ENCODE assay signal across 8 mouse cellular contexts in genomic region chr13:30750461-30751303, GRCm38 (mm10). TPM values are rescaled to one million over a fixed set of nuclear protein-coding genes. Genes with fewer than 3 reads are reported as not detected.
DNase-seq lines count a peak whose midpoint lies in the region; ATAC-seq and TF ChIP-seq lines count a peak whose summit lies in the region.

No protein-coding gene starts in this region.

- peak overlapping the region; percentile 91 for H3K9ac ChIP-seq in CH12.LX (ENCODE audit: insufficient read depth, low read depth)
- H3K9ac ChIP-seq in embryonic facial prominence, embryonic 11.5 days (replicated peaks; ENCODE audit: low read length) = peak overlapping the region; percentile 32; the same call in 1 of the 2 replicates
- no peak overlapping the region for H3K9ac ChIP-seq in intestine, embryonic 14.5 days (ENCODE audit: low read length)

- H3K4me2 ChIP-seq in CH12.LX (ENCODE audit: insufficient read depth, low read depth, poor library complexity, severe bottlenecking) = peak overlapping the region; percentile 95
- H3K4me2 ChIP-seq in embryonic facial prominence, embryonic 11.5 days (ENCODE audit: low read depth, low read length) = peak overlapping the region; percentile 59
- H3K4me2 ChIP-seq in intestine, embryonic 14.5 days (ENCODE audit: low read length) = peak overlapping the region; percentile 54

- TF ChIP-seq CTCF in CH12.LX (conservative IDR thresholded peaks at IDR 0.05 in 1 of 2, IDR thresholded peaks at IDR 0.05 in 1 of 2; ENCODE audit: low read depth in 2 of 2, low read length in 2 of 2) = no peak

- in situ Hi-C loops in CH12.LX (cut with MboI; ENCODE audit: low pct_ligation_motif_present, low pct_unique_long_range_greater_than_20kb, low sequenced_read_pairs) = loop anchor here (5.0 to 10.0 kb wide), 3 partner anchors 33 to 146 kb away; no protein-coding TSS in a partner anchor

- intact Hi-C loops in heart, postnatal 25 days (cut with DNase I) = no loop called here

- no peak for ATAC-seq in embryonic facial prominence, embryonic 11.5 days (replicated peaks; ENCODE audit: insufficient number of reproducible peaks, low FRiP score, low TSS enrichment, low read depth)
- no peak for ATAC-seq in intestine, embryonic 14.5 days (replicated peaks; ENCODE audit: low FRiP score, low TSS enrichment, low read depth)

- TF ChIP-seq EP300 in CH12.LX (IDR thresholded peaks at IDR 0.05; ENCODE audit: low read length) = no peak

- H3K27me3 ChIP-seq in heart, embryonic 10.5 days (ENCODE audit: insufficient read depth, poor library complexity, severe bottlenecking) = peaks cover 91% of the 10 kb centered on the region
- no peaks in the 10 kb centered on the region for H3K27me3 ChIP-seq in CH12.LX (replicated peaks)
- H3K27me3 ChIP-seq in embryonic facial prominence, embryonic 11.5 days (ENCODE audit: control insufficient read depth, insufficient read depth, low read length) = peaks cover 32% of the 10 kb centered on the region
- H3K27me3 ChIP-seq in intestine, embryonic 14.5 days (replicated peaks; ENCODE audit: control insufficient read depth, insufficient read depth, low read length) = peaks cover 59% of the 10 kb centered on the region

- peak overlapping the region; percentile 60 for H3K4me3 ChIP-seq in heart, embryonic 10.5 days
- H3K4me3 ChIP-seq in CH12.LX (replicated peaks in 1 of 3; ENCODE audit: low read depth in 2 of 3, low read length in 2 of 3, poor library complexity in 1 of 3) = peak overlapping the region; percentile 87 to 98 (median 90)
- H3K4me3 ChIP-seq in embryonic facial prominence, embryonic 11.5 days (ENCODE audit: low read depth, low read length) = peak overlapping the region; percentile 27
- H3K4me3 ChIP-seq in intestine, embryonic 14.5 days (ENCODE audit: low read depth, low read length) = peak overlapping the region; percentile 32

- H3K27ac ChIP-seq in heart, embryonic 10.5 days = no peak overlapping the region
- H3K27ac ChIP-seq in CH12.LX (ENCODE audit: insufficient read depth, low read depth) = peak overlapping the region; percentile 95
- H3K27ac ChIP-seq in embryonic facial prominence, embryonic 11.5 days (replicated peaks; ENCODE audit: low read depth, low read length) = no peak overlapping the region
- no peak overlapping the region for H3K27ac ChIP-seq in intestine, embryonic 14.5 days (ENCODE audit: low read depth)

- 3% methylated on average over 33 of the region's 33 CpGs for WGBS in heart, embryonic 10.5 days
- WGBS in embryonic facial prominence, embryonic 11.5 days = 2% methylated on average over 33 of the region's 33 CpGs
- 3% methylated on average over 33 of the region's 33 CpGs for WGBS in intestine, embryonic 14.5 days

- TF ChIP-seq POLR2A in CH12.LX (IDR thresholded peaks at IDR 0.05; ENCODE audit: low read depth, low read length) = peak; percentile 65

- H3K4me1 ChIP-seq in heart, embryonic 10.5 days = peaks cover 24% of the 10 kb centered on the region
- H3K4me1 ChIP-seq in CH12.LX (ENCODE audit: control insufficient read depth in 1 of 2, insufficient read depth in 2 of 2) = peaks cover 6 to 48% of the 10 kb centered on the region in 2 experiments
- H3K4me1 ChIP-seq in embryonic facial prominence, embryonic 11.5 days (ENCODE audit: control insufficient read depth, insufficient read depth, low read length) = no peaks in the 10 kb centered on the region
- 0 out of 2 replicates have a peak, but pooled peaks cover 4% of the 10 kb centered on the region for H3K4me1 ChIP-seq in intestine, embryonic 14.5 days (replicated peaks; ENCODE audit: control insufficient read depth, insufficient read depth, low read length)

- TF ChIP-seq RAD21 in CH12.LX (IDR thresholded peaks at IDR 0.05; ENCODE audit: low read depth, low read length) = no peak

- dilution Hi-C loops in CH12.LX (cut with MboI; ENCODE audit: extremely low pct_ligation_motif_present, extremely low pct_unique_long_range_greater_than_20kb, low sequenced_read_pairs) = no loop called here

- DNase-seq in heart, embryonic 10.5 days (ENCODE audit: low spot score) = no peak
- DNase-seq in heart, postnatal 25 days (ENCODE audit: low spot score) = no peak
- DNase-seq in CH12.LX (ENCODE audit: extremely low read depth) = no peak
- peak; percentile 47 for DNase-seq in embryonic facial prominence, embryonic 11.5 days (ENCODE audit: low spot score)
- DNase-seq in intestine, embryonic 14.5 days (ENCODE audit: low spot score) = peak; percentile 65
- DNase-seq in neural tube, embryonic 10.5 days (ENCODE audit: extremely low spot score, low spot score) = peak; percentile 54
- no peak for DNase-seq in gastrocnemius, postnatal 4 days (ENCODE audit: low spot score in 2 of 2)
- DNase-seq in left cerebral cortex, adult 11 months (ENCODE audit: low spot score) = no peak

- no peaks in the 10 kb centered on the region for H3K36me3 ChIP-seq in heart, embryonic 10.5 days
- peaks cover 39 to 52% of the 10 kb centered on the region in 2 experiments for H3K36me3 ChIP-seq in CH12.LX (replicated peaks in 1 of 2; ENCODE audit: control insufficient read depth in 1 of 2, insufficient read depth in 1 of 2, low read length in 1 of 2)
- no peaks in the 10 kb centered on the region for H3K36me3 ChIP-seq in embryonic facial prominence, embryonic 11.5 days (replicated peaks; ENCODE audit: control insufficient read depth, insufficient read depth, low read depth, low read length)
- no peaks in the 10 kb centered on the region for H3K36me3 ChIP-seq in intestine, embryonic 14.5 days (ENCODE audit: control insufficient read depth, insufficient read depth, low read length)

- no peaks in the 10 kb centered on the region for H3K9me3 ChIP-seq in heart, embryonic 10.5 days
- no peaks in the 10 kb centered on the region for H3K9me3 ChIP-seq in CH12.LX (replicated peaks; ENCODE audit: low read length)
- no peaks in the 10 kb centered on the region for H3K9me3 ChIP-seq in embryonic facial prominence, embryonic 11.5 days (replicated peaks; ENCODE audit: control insufficient read depth, low read length)
- no peaks in the 10 kb centered on the region for H3K9me3 ChIP-seq in intestine, embryonic 14.5 days (ENCODE audit: control insufficient read depth, low read length)

- peaks cover 66% of the 10 kb centered on the region for H3K79me2 ChIP-seq in CH12.LX (replicated peaks; ENCODE audit: control insufficient read depth, extremely low read depth, insufficient read depth, poor library complexity, severe bottlenecking)

TF ChIP-seq in CH12.LX, 34 proteins besides CTCF, POLR2A, EP300 and RAD21 (continues in another document):
- TF ChIP-seq MYC (IDR thresholded peaks at IDR 0.05; ENCODE audit: low read depth, low read length) = 0 out of 2 replicates have a peak, but pooled peaks have one; percentile 5
- TF ChIP-seq ZC3H11A (IDR thresholded peaks at IDR 0.05; ENCODE audit: low read depth, low read length) = no peak
- TF ChIP-seq MXI1 (IDR thresholded peaks at IDR 0.05; ENCODE audit: low read depth, low read length) = peak; percentile 24; the same call in 1 of the 2 replicates
- no peak for TF ChIP-seq JUND (conservative IDR thresholded peaks at IDR 0.05; ENCODE audit: low read depth, low read length)
- no peak for TF ChIP-seq ZNF384 (IDR thresholded peaks at IDR 0.05; ENCODE audit: low read depth, low read length)
- TF ChIP-seq MAX (IDR thresholded peaks at IDR 0.05; ENCODE audit: low read length) = no peak
- no peak; the same call in 1 of the 2 replicates for TF ChIP-seq NELFE (IDR thresholded peaks at IDR 0.05; ENCODE audit: low read depth, low read length)
- TF ChIP-seq TCF12 (IDR thresholded peaks at IDR 0.05; ENCODE audit: low read depth, low read length) = no peak
- TF ChIP-seq HCFC1 (IDR thresholded peaks at IDR 0.05; ENCODE audit: low read depth, low read length) = no peak
- TF ChIP-seq IRF4 (IDR thresholded peaks at IDR 0.05; ENCODE audit: low read depth, low read length) = no peak
- peak; percentile 70 for TF ChIP-seq CHD1 (IDR thresholded peaks at IDR 0.05; ENCODE audit: low read depth, low read length)
- no peak for TF ChIP-seq USF1 (IDR thresholded peaks at IDR 0.05; ENCODE audit: low read depth, low read length)
- TF ChIP-seq NRF1 (IDR thresholded peaks at IDR 0.05; ENCODE audit: low read depth, low read length) = no peak
- TF ChIP-seq CHD2 (IDR thresholded peaks at IDR 0.05; ENCODE audit: low read length) = no peak
- TF ChIP-seq E2F4 (IDR thresholded peaks at IDR 0.05; ENCODE audit: insufficient replicate concordance, low read depth, low read length) = no peak
- no peak for TF ChIP-seq MAZ (IDR thresholded peaks at IDR 0.05; ENCODE audit: low read depth, low read length)
- TF ChIP-seq BHLHE40 (IDR thresholded peaks at IDR 0.05; ENCODE audit: low read depth, low read length) = no peak
- 0 out of 2 replicates have a peak, but pooled peaks have one; percentile 1 for TF ChIP-seq UBTF (IDR thresholded peaks at IDR 0.05; ENCODE audit: low read depth, low read length)
- TF ChIP-seq MEF2A (IDR thresholded peaks at IDR 0.05; ENCODE audit: borderline replicate concordance, low read depth, low read length) = no peak; the same call in 1 of the 2 replicates
- TF ChIP-seq RCOR1 (conservative IDR thresholded peaks at IDR 0.05; ENCODE audit: low read depth, low read length) = 0 out of 2 replicates have a peak, but pooled peaks have one; percentile 26
- no peak for TF ChIP-seq GABPA (IDR thresholded peaks at IDR 0.05; ENCODE audit: insufficient replicate concordance, low read depth, low read length)
- TF ChIP-seq ETS1 (conservative IDR thresholded peaks at IDR 0.05; ENCODE audit: low read depth, low read length) = no peak
- no peak for TF ChIP-seq ZKSCAN1 (IDR thresholded peaks at IDR 0.05; ENCODE audit: borderline replicate concordance, low read depth, low read length)
- no peak for TF ChIP-seq PAX5 (IDR thresholded peaks at IDR 0.05; ENCODE audit: low read length)
- no peak; the same call in 1 of the 2 replicates for TF ChIP-seq SIN3A (IDR thresholded peaks at IDR 0.05; ENCODE audit: low read length)
- peak; percentile 4; the same call in 1 of the 2 replicates for TF ChIP-seq ZMIZ1 (IDR thresholded peaks at IDR 0.05; ENCODE audit: low read depth, low read length)
- TF ChIP-seq ELF1 (IDR thresholded peaks at IDR 0.05; ENCODE audit: low read depth, low read length) = no peak
- no peak for TF ChIP-seq JUN (IDR thresholded peaks at IDR 0.05; ENCODE audit: insufficient read depth, low read depth, low read length)

RNA-seq across cellular contexts. Expression of gene Irf4, which starts 1.7 kb away (rescaled TPM):
- polyA plus RNA-seq in heart, embryonic 10.5 days (2016; fragmentation: Nextera tagmentation; extraction: Ambion mirVana) = 0.04 and 0.15 TPM in 2 replicates
- total RNA-seq in heart, postnatal 25 days (2021) = 1 to 10 TPM in 1 of 2 experiments, under 1 TPM in 1; 0.99 to 1.3 TPM
- total RNA-seq in CH12.LX (2012; rRNA removed) (115 and 138 TPM in 2 replicates), CH12.LX (2014; rRNA removed) (122 and 142 TPM in 2 replicates)
- 74.5 and 81.7 TPM in 2 replicates for polyA plus RNA-seq in CH12.LX (2012; ENCODE audit: insufficient read length, low read depth)
- not detected in 2 replicates for polyA plus RNA-seq in embryonic facial prominence, embryonic 11.5 days (2014; fragmentation: Nextera tagmentation; extraction: Ambion mirVana)
- 0.04 and 0.07 TPM in 2 replicates for polyA plus RNA-seq in intestine, embryonic 14.5 days (2014; fragmentation: Nextera tagmentation; extraction: Ambion mirVana)
- total RNA-seq in gastrocnemius, postnatal 4 days (2021) = 1 to 10 TPM; 1.2 to 2.0 TPM

Comparison
In these comparisons a context has a peak if more than half of its experiments do, and no peak if none do; other contexts are left out.
1. DNase-seq: peak in embryonic facial prominence, embryonic 11.5 days (single experiment), intestine, embryonic 14.5 days (single experiment) and neural tube, embryonic 10.5 days (single experiment); none in heart, embryonic 10.5 days (single experiment), heart, postnatal 25 days (single experiment), CH12.LX (single experiment), gastrocnemius, postnatal 4 days (0 of 2) and left cerebral cortex, adult 11 months (single experiment).
2. H3K4me3 ChIP-seq: peak in every context shown above with its lines; median percentile 90 in CH12.LX; 60 in heart, embryonic 10.5 days; 32 in intestine, embryonic 14.5 days; 27 in embryonic facial prominence, embryonic 11.5 days.
3. RNA of gene Irf4, which starts 1.7 kb away (polyA plus RNA-seq): 74.5 to 81.7 TPM in CH12.LX; 0.04 to 0.15 TPM in heart, embryonic 10.5 days, 0.04 to 0.07 TPM in intestine, embryonic 14.5 days and not detected in embryonic facial prominence, embryonic 11.5 days; every median in the first group is over 10 times any median in the second.
4. Peak in every context shown above with its lines, with median percentiles within 50 percentile points of each other: H3K4me2 ChIP-seq.